Mouse (Mus musculus) urinary bladder, postnatal 4 days (tissue): ENCODE data around the gene Apod.
A peak's percentile ranks its signal among the peaks of the same experiment; 100 is the strongest.
"Not testable (repeated sequence)": the region's sequence is repeated elsewhere in the genome, so short reads cannot be mapped to it uniquely, and the experiment has no call there.

ENCODE experiments used
- DNase-seq, 2 experiments: peaks; one replicate each; pipeline ENCODE4 v3.0.0; 2021 to 2022; ENCODE audit warnings: low spot score in 2 of 2

Gene Apod

GRCm38 (mm10) chr16:31314497-31315233, at the start of gene Apod:
Gene Apod (minus strand): TSS chr16:31314808.
- DNase-seq, result no peak

- no peak for DNase-seq
These were observed 49.3 kb upstream of the Apod start for GRCm38 (mm10) chr16:31363685-31364436.

GRCm38 (mm10) chr16:31359542-31359941, 44.9 kb upstream of the Apod start:
- DNase-seq, result no peak

- DNase-seq, result no peak
These were observed 44.4 kb upstream of the Apod start for GRCm38 (mm10) chr16:31358991-31359390.

- no peak for DNase-seq
These were observed 44.0 kb upstream of the Apod start for GRCm38 (mm10) chr16:31358576-31358975.

- no peak for DNase-seq
These were observed 41.3 kb upstream of the Apod start for GRCm38 (mm10) chr16:31355882-31356281.

- peak in 1 of 2 experiments; percentile 31 for DNase-seq
These were observed 40.0 kb upstream of the Apod start for GRCm38 (mm10) chr16:31354341-31355329.

- no peak for DNase-seq
These were observed 38.4 kb upstream of the Apod start for GRCm38 (mm10) chr16:31352996-31353395.

GRCm38 (mm10) chr16:31347581-31347980, 33.0 kb upstream of the Apod start:
- peak in 1 of 2 experiments; percentile 44 for DNase-seq

- no peak for DNase-seq
These were observed 28.4 kb upstream of the Apod start for GRCm38 (mm10) chr16:31342966-31343365.

GRCm38 (mm10) chr16:31342556-31342955, 27.9 kb upstream of the Apod start:
- no peak for DNase-seq

GRCm38 (mm10) chr16:31339332-31339731, 24.7 kb upstream of the Apod start:
- no peak for DNase-seq

GRCm38 (mm10) chr16:31337956-31338355, 23.3 kb upstream of the Apod start:
- DNase-seq, result no peak

- DNase-seq, result no peak
These were observed 20.2 kb upstream of the Apod start for GRCm38 (mm10) chr16:31334796-31335195.

GRCm38 (mm10) chr16:31332586-31332985, 18.0 kb upstream of the Apod start:
- DNase-seq, result no peak

- DNase-seq, result not testable (repeated sequence)
These were observed 16.4 kb upstream of the Apod start for GRCm38 (mm10) chr16:31330970-31331369.

GRCm38 (mm10) chr16:31329668-31330067, 15.1 kb upstream of the Apod start:
- DNase-seq, result no peak

GRCm38 (mm10) chr16:31327891-31328290, 13.3 kb upstream of the Apod start:
- no peak for DNase-seq

- no peak for DNase-seq
These were observed 12.8 kb upstream of the Apod start for GRCm38 (mm10) chr16:31327430-31327829.

- no peak for DNase-seq
These were observed 12.1 kb upstream of the Apod start for GRCm38 (mm10) chr16:31326679-31327078.

GRCm38 (mm10) chr16:31325966-31326365, 11.4 kb upstream of the Apod start:
- no peak for DNase-seq

GRCm38 (mm10) chr16:31325120-31325519, 10.5 kb upstream of the Apod start:
- no peak for DNase-seq
